Mouse (Mus musculus) limb, embryonic 12.5 days (tissue): ENCODE measurements at regions not wholly inside any gene's neighbourhood (a gene's known extent, or its start where the extent isn't known, plus 50 kb on each side); places are given as distances from the start of the nearest gene placed in this dataset.

ENCODE experiments used
- ATAC-seq: fragments of 200-750 bp; cut with Nextera tagmentation; 2 replicates; pipeline ENCODE4 v1.8.0; 2017; ENCODE audit warnings: low read depth, moderate TSS enrichment; ENCODE audit not compliant: insufficient number of reproducible peaks, insufficient read depth, low FRiP score, low TSS enrichment
- H3K27ac ChIP-seq: fragments of 300-500 bp; sonication (generic); 2 replicates; pipeline ENCODE4 v1.5.1; 2016; ENCODE audit warnings: mild to moderate bottlenecking, moderate library complexity
- H3K27me3 ChIP-seq: fragments of 300-500 bp; sonication (generic); 2 replicates; pipeline ENCODE4 v1.6.1; 2016; ENCODE audit warnings: mild to moderate bottlenecking, moderate library complexity
- H3K36me3 ChIP-seq: fragments of 300-500 bp; sonication (generic); 2 replicates; pipeline ENCODE4 v1.6.1; 2016; ENCODE audit warnings: mild to moderate bottlenecking, moderate library complexity
- H3K4me1 ChIP-seq: fragments of 300-500 bp; sonication (generic); replicated peaks from 2 replicates; pipeline ENCODE4 v1.6.1; 2016
- H3K4me2 ChIP-seq: fragments of 300-500 bp; sonication (generic); 2 replicates; pipeline ENCODE4 v1.6.1; 2016; ENCODE audit warnings: mild to moderate bottlenecking, moderate library complexity
- H3K4me3 ChIP-seq: fragments of 300-500 bp; sonication (generic); replicated peaks from 2 replicates; pipeline ENCODE4 v1.5.1; 2016; ENCODE audit warnings: mild to moderate bottlenecking
- H3K9ac ChIP-seq: fragments of 300-500 bp; sonication (generic); replicated peaks from 2 replicates; pipeline ENCODE4 v1.6.1; 2016; ENCODE audit warnings: mild to moderate bottlenecking, moderate library complexity
- H3K9me3 ChIP-seq: fragments of 300-500 bp; sonication (generic); 2 replicates; pipeline ENCODE4 v1.6.1; 2016; ENCODE audit warnings: mild to moderate bottlenecking, moderate library complexity
- WGBS: fragments of 180-500 bp; shearing (Covaris S2); methylation state at CpG from one replicate; pipeline ENCODE4 v1.1.7; 2016; 5-methylcytosine and 5-hydroxymethylcytosine counted together

DNA sequence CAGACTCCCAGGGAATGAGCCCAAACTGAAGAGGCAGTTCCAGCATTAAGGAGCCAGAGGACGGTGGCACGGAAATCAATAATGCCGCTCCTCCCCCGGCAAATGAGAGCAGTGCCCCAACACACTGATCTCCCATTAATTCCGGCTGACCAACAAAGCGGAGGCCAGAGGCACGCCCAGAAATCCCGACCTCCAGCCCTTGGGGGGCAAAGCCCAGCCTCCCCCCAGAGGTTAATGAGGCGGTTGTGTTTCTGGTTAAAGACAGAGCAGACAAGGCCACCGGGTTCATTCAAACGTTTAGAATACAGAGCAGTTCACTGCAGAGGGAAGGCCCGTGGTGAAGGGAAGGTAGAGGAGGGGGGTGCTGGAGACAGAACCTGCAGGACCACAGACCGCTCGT lies 149.9 kb upstream of the Tshz3 start:
- Histone ChIP-seq H3K9me3 (no peaks in the 10 kb centered on the region), H3K9ac (no peak overlapping the region), H3K36me3 (no peaks in the 10 kb centered on the region), H3K4me2 (peak overlapping the region; percentile 32), H3K27ac (no peak overlapping the region), H3K4me1 (peaks cover 6% of the 10 kb centered on the region; the same call in 1 of the 2 replicates), H3K4me3 (no peak overlapping the region), H3K27me3 (no peaks in the 10 kb centered on the region)
- no peak for ATAC-seq
- 18% methylated on average over 14 of the region's 14 CpGs for WGBS

DNA sequence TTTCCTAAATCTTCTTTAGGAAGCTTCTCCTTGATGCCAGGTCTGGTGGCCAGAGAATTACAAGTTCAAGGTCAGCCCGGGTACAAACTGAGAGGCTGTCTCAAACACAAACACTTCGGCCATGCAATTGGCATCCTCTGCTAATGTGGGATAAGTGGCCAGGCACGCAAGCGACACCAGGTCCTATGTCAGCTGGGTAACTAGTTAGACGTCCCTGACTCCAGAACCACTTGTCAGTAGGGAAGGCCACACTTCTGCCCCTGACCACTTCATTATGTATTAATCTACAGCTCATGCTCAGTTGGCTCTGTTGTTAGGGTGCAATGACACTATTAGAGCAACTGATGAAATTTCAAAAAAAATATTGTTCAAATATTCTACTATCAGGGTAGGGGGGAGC lies 149.5 kb upstream of the Tshz3 start:
- ATAC-seq, result no peak
- H3K27me3 ChIP-seq, result no peaks in the 10 kb centered on the region
- no peak overlapping the region for H3K27ac ChIP-seq
- no peak overlapping the region for H3K9ac ChIP-seq
- WGBS, result 69% methylated on average over 5 of the region's 5 CpGs
- H3K4me3 ChIP-seq, result no peak overlapping the region
- H3K4me1 ChIP-seq, result peaks cover 6% of the 10 kb centered on the region; the same call in 1 of the 2 replicates
- H3K36me3 ChIP-seq, result no peaks in the 10 kb centered on the region
- peak overlapping the region; percentile 32; the same call in 1 of the 2 replicates for H3K4me2 ChIP-seq
- H3K9me3 ChIP-seq, result no peaks in the 10 kb centered on the region

DNA sequence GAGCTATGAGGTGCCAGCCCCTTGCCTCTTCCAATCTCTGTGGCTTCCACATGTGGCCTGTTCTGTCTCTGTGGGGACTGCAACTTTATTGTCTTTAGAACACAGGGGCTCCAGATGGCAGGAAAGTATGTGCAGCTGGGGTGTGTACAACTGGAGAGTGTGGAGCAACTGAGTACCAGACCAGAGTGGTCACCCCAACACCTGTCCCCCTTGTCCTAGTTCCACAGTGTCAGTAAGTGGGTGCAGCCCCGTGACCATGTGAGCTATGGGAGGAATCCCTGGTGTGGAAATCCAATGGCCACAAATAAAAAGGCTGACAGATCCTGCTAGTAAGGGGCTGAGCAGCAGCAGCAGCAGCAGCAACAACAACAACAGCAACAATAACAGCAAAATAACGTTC lies 126.9 kb upstream of the Tshz3 start:
- Histone ChIP-seq H3K9ac (no peak overlapping the region), H3K36me3 (no peaks in the 10 kb centered on the region), H3K4me3 (no peak overlapping the region), H3K9me3 (no peaks in the 10 kb centered on the region), H3K4me1 (0 out of 2 replicates have a peak, but pooled peaks cover 2% of the 10 kb centered on the region), H3K4me2 (no peak overlapping the region), H3K27ac (no peak overlapping the region), H3K27me3 (no peaks in the 10 kb centered on the region)
- 65% methylated on average over 2 of the region's 2 CpGs for WGBS
- no peak for ATAC-seq

DNA sequence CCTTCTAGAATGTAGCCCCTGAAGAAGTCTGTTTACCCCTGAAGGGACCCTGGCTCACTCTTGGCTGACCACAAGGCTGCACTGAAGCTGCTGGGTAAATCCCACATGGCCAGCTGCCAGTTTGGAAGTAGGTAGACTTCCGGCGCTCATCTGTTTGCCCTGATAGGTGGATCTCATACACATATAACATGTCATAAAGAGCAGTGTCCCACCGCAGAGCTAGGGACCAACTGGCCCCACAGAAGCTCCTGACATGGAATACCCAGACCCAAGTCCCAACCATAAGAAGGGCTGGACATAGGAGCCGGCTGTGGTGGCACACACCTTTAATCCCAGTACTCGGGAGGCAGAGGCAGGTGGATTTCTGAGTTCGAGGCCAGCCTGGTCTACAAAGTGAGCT lies 115.8 kb upstream of the Tshz3 start:
- WGBS, result 90% methylated on average over 6 of the region's 6 CpGs
- no peak overlapping the region for H3K27ac ChIP-seq
- H3K27me3 ChIP-seq, result no peaks in the 10 kb centered on the region; the same call in 1 of the 2 replicates
- ATAC-seq, result no peak
- H3K4me3 ChIP-seq, result no peak overlapping the region
- H3K4me2 ChIP-seq, result no peak overlapping the region
- H3K36me3 ChIP-seq, result no peaks in the 10 kb centered on the region
- peaks cover 3% of the 10 kb centered on the region; the same call in 1 of the 2 replicates for H3K9me3 ChIP-seq
- H3K4me1 ChIP-seq, result no peaks in the 10 kb centered on the region
- no peak overlapping the region for H3K9ac ChIP-seq

DNA sequence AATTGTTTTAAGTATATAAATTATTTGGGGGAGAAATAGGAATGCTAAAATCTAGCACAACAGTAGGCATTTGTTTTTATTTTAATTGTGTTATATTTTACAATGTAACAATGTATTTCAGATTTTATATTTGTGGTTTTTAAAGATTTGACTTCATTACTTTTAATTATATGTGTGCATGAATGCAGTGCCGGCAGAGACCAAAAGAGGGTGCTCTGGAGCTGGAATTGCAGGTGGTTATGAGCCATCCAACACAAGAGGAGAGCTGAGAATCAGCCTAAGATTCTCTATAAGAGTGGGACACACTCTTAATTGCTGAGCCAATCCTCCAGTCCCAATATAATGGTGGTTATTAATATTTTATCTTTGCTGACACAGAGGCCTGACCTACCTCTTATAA lies 112.9 kb upstream of the Tshz3 start:
- no peaks in the 10 kb centered on the region for H3K27me3 ChIP-seq
- no peaks in the 10 kb centered on the region for H3K4me1 ChIP-seq
- peaks cover 3% of the 10 kb centered on the region; the same call in 1 of the 2 replicates for H3K9me3 ChIP-seq
- no peaks in the 10 kb centered on the region for H3K36me3 ChIP-seq
- no peak for ATAC-seq
- no peak overlapping the region for H3K4me2 ChIP-seq
- 64% methylated on average over 1 of the region's 1 CpGs for WGBS
- H3K4me3 ChIP-seq, result no peak overlapping the region
- no peak overlapping the region for H3K9ac ChIP-seq
- no peak overlapping the region for H3K27ac ChIP-seq

DNA sequence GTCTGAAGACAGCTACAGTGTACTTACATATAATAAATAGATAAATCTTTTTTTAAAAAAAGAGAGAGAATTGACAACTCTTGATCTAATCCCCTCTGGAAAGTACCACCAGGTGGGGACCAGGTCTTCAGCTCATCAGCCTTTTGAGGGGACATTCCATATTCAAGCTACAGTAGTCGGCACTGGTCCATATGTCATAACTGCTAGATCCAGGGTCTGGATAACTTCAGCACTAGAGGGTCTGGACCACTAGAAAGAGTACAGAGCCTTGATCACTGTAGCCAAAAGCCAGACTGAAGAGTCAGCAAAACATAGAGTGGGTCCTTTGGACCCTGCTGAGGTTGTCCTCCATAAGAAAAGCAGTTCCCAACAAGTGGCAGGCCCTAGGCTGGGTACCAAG lies 106.4 kb upstream of the Tshz3 start:
- Histone ChIP-seq H3K27ac (no peak overlapping the region), H3K4me3 (no peak overlapping the region), H3K9me3 (no peaks in the 10 kb centered on the region), H3K4me2 (no peak overlapping the region), H3K4me1 (no peaks in the 10 kb centered on the region), H3K9ac (no peak overlapping the region), H3K27me3 (no peaks in the 10 kb centered on the region), H3K36me3 (no peaks in the 10 kb centered on the region)
- 69% methylated on average over 1 of the region's 1 CpGs for WGBS
- no peak for ATAC-seq

DNA sequence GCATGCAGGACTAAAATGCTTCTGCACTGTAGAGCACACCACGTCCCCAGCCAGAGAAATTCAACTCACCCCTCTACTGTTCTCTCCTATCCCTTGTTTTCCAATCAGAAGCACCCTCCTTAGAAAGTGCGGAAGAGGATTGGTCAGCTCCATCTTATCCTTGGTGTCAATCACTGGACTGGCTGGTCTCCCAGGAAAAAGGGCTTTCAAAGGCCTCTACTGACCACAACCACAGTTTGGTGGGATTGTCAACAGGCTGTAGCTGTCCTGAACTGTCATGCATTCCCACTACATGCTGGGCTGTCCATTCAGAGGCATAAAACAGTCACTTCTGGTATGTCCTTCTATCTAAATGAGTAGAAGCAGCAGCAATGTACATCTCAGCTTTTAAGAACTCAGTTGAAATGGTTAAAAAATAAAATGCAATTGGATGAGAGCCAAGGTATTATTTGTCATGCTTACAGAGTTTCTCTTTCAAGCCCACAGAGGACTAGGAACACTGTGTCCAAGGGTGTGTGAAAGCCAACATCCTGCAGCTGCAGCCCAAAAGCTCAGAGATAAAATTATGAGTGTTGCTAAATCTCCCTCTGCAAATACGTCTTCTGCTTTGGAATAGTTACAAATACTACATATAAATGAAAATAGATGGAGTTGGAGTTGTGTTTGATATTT lies 101.2 kb upstream of the Tshz3 start:
- Histone ChIP-seq H3K9me3 (peaks cover 9% of the 10 kb centered on the region), H3K4me3 (no peak overlapping the region), H3K4me2 (no peak overlapping the region), H3K36me3 (no peaks in the 10 kb centered on the region), H3K4me1 (no peaks in the 10 kb centered on the region), H3K27me3 (no peaks in the 10 kb centered on the region), H3K9ac (no peak overlapping the region), H3K27ac (no peak overlapping the region)
- 85% methylated on average over 3 of the region's 3 CpGs for WGBS
- no peak for ATAC-seq

DNA sequence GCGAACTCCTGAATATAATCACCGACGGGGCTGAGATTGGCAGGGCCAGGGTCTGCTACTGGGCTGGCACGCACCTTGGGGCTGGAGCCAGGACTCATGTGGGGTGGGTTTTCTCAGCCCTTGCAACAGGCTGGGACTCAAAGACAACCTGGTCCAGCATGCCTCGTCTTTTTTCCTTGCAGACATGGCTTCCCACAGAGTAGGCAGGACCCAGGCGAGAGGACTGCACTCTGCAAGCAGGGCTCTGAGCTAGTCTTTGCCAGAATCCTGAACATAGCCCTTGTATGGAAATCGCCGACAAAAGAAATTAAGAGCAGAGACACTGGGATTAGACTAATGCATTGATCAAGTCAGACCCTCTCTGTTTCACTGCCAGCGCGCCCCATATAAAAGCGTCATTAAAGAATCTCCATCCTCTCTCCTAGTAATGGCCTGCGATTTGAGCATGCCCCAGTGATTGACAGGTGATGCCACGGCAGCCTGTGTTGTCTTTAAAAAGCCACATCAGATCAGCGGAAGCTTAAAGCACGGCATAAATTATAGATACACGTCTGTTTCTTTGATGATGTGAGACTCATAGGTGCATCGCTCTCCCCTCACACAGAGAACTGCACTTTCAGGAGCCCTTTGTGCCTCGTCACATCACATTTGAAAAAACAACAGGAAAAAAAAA lies 92.8 kb upstream of the Tshz3 start:
- Histone ChIP-seq H3K36me3 (no peaks in the 10 kb centered on the region), H3K9ac (no peak overlapping the region), H3K27ac (no peak overlapping the region), H3K4me1 (peaks cover 3% of the 10 kb centered on the region; the same call in 1 of the 2 replicates), H3K27me3 (no peaks in the 10 kb centered on the region), H3K4me3 (no peak overlapping the region), H3K9me3 (no peaks in the 10 kb centered on the region), H3K4me2 (no peak overlapping the region)
- WGBS, result 60% methylated on average over 18 of the region's 18 CpGs
- ATAC-seq, result no peak

DNA sequence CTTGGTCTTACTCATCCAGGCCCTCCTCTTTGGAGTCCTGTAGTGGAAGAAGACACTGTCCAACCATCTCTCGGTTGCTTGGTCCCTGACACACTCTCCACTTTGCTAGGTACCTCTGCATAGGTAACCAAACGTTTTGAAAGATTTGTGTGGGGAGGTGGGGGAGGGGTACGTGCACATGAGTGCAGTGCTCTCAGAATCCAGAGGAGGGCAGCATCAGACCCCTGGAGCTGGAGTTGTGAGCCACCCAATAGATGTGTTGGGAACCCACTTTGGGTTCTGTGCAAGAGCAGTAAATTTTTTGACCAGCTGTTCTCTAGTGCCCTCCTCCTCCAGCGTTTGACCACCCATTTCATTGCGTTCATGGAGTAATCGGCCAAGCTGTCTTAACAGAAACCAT lies 77.7 kb upstream of the Tshz3 start:
- Histone ChIP-seq H3K4me2 (no peak overlapping the region), H3K4me1 (no peaks in the 10 kb centered on the region), H3K9me3 (no peaks in the 10 kb centered on the region), H3K27ac (no peak overlapping the region), H3K9ac (no peak overlapping the region), H3K27me3 (no peaks in the 10 kb centered on the region), H3K4me3 (no peak overlapping the region), H3K36me3 (no peaks in the 10 kb centered on the region)
- WGBS, result 65% methylated on average over 6 of the region's 6 CpGs
- no peak for ATAC-seq

DNA sequence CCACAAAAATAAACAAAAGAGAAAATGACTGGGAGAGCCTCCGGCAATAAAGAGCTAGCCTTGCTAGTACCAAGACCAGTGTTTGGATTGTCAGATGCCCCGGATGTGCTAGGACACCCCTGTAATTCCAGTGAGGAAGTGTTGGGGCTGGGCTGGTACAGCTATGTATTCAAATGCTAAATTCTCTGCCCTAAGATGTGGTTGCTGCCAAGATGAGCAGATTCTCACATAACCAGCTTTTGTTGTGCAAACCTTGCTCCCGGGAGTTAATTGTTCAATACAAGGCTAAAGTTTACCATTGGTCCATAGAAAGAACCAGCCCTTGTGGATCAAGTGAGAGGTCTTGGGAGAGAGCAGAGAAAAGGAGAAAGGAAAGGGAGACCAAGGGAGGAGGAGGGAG lies 53.7 kb upstream of the Tshz3 start:
- WGBS, result 49% methylated on average over 3 of the region's 3 CpGs

More for the DNA sequence above, 53.7 kb upstream of the Tshz3 start:
- Histone ChIP-seq H3K4me3 (no peak overlapping the region), H3K9me3 (peaks cover 3% of the 10 kb centered on the region; the same call in 1 of the 2 replicates), H3K27me3 (no peaks in the 10 kb centered on the region), H3K36me3 (no peaks in the 10 kb centered on the region), H3K4me1 (no peaks in the 10 kb centered on the region), H3K4me2 (no peak overlapping the region), H3K9ac (no peak overlapping the region), H3K27ac (no peak overlapping the region)
- no peak for ATAC-seq
